Mouse (Mus musculus): Measurements from ENCODE around the gene Irgc1. TPM values are rescaled to one million over a fixed set of nuclear protein-coding genes. Genes with fewer than 3 reads are reported as not detected.
A peak's percentile ranks its signal among the peaks of the same experiment; 100 is the strongest.

Irgc1 gene
- total RNA-seq, 2 experiments from 2014 or later: 0.21 TPM; not detected in 1

DNA sequence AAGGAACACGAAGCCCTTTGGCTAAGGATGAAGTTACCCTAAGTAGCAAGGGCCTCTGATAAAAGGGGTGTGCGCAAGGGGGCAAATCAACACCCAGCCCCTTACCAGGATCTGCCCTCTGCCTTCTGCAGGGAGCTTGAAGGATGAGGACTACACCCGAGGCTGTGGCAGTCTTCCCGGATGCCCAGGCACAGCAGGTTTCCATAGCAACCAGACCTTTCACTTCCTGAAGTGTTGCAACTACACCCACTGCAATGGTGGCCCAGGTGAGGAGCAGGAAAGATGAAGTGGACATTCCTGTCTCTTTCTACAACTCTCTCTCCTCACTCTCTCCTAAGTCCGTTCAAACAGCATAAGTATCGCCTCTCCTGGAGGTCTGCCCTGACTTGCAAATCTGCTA lies 20.3 kb upstream of the Irgc1 start:
- DNase-seq: no peak

DNA sequence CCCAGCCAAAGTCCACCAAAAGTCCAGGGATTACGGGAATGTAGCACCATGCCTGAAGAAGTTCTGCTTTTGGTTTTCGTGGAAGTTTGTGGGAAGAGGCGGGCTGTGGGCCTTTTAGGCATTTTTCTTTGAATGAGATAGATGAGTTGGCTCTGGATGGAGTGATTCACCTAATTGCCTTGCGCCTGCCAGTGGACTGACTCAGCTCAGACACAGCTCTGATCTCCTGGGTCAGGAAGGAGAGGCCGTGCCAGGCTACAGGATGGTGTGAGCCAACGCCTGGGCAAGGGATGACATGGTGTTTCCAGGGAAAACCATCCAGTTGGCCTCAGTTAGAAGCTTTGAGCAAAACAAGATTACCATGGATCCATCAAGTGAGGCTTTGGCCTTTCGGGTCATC lies 18.3 kb upstream of the Irgc1 start:
- DNase-seq: peak; percentile 19

DNA sequence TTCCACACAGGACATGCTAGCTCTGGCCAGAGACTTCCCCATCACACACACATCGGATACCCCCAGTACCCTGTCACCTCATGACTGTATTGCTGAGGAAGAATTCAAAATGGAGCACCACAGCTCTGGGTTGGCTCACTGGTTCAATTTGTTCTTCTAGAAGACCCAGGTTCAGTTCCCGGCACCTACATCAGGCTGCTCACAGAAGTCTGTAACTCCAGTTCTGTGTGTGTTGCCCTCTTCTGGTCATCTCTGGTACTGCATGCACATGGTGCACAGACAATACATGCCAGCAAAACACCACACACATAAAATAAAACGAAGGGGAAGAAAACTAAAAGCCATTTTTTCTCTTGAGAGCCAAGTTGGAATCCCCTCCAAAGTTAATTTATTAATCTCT lies 17.0 kb upstream of the Irgc1 start:
- DNase-seq: peak; percentile 18

DNA sequence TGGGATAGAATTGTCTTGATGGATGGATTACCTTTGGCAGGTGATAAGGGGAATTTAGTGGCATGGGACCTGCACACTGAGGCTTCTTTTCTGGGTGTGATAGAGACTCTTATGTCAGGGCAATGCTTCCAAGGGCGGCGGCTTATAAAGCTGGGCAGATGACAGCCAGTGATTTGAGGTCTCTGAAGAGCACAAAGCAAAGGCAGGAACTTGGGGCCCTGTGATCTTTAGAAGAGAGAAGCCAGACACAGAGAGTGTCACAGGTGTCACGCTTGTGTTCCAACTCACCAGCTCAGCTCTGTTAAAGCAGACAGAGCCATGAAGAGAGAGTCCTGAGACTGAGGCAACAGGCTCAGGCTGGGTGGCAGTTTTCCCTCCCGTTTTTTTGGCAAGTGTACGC lies 15.8 kb upstream of the Irgc1 start:
- DNase-seq: no peak

DNA sequence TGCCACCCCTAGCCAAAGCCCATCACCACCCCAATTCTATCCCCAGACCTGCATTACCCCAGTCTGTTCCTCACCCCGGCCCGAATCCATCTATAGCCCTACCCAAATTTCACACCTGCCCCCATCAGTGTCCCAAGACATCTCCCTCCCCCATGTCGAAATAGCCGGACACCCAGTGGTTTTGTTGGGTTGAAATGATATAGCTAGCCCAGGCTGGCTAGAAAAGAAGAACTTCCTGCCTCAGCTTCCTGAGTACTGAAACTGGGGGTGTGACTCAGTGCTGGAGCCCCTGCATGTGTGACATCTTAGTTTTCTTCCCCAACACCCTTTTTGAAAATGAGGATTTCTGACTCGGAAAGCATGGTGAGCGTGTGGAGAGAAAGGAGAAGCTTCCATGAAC lies 14.7 kb upstream of the Irgc1 start:
- DNase-seq: no peak

DNA sequence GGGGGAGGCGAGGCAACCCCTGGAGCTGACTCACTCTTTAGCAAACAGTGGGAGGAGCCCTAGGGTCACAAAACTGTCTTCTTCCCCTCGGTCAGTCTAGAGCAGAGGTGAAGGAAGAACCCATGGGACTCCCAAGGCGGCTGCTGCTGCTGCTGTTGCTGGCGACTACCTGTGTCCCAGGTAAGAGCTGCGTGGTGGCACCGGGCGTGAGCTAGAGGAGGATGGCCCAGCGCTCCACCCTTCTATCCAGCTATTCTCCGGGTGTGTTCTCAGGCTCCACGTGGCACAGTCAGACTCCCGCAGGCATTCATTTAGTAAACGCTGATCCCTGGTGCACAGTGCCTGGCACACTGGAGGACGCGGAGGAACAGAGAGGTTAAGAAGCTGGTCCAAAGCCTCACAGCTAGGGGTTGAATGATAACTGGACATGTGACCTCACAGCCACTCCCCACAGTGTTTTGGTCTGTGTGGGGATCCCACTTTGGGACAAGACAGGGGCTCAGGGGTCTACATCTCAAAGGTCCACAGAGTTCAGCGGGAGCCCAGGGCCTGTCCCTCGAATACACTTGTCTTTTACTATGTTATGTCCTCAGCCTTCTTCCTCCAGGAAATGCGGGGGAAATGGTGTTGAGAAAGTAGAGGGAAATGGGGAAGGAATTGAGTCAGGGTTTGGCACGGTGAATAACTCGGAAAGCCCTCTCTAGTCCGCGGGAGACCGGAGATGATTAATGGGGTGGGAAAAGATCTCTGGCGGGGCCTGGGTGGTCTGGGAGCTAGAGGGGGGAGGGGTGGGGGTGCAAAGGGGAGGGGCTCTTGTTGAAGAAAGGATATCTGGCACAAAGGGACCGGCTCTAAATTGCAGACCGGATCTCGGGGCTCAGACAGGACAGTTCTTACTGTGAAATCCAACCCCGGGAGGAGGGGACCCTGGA lies 10.6 kb upstream of the Irgc1 start, which contains the start of gene Plaur:
Gene Plaur, plus strand, starts transcription at position 97 of the 932 bp plus-strand sequence.
- DNase-seq: no peak

DNA sequence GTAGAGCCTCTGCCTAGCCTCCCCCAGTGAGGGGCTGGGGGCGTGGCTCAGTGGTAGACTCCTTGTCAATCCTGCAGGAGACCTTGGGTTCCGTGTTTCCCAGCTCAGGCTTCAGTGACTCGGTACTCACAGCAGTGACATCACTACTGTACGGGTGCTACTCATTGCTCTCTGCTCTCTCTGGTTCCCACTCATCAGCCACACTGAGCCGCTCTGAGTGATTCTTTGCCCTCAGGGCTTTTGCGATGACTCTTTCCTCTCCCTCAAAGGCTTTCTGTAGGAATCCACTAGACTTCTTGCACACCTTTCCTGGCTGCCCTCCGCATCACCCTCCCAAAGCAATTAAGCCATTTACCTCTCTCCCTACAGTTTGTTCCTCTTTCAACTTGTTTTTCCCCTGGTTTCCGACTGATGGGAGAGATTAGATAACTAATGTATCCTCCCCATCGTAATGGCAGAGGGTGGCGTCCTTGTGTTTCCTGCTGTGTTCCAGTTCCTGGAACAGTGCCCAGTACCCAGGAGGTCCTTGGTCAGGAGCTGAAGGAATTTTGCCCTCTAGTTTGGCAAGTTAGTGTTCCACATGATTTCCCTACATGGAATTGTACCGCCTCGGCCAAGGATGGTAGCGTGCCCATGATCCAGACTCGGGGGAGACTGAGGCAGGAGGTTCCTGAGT lies 9.4 kb upstream of the Irgc1 start:
- DNase-seq: no peak

DNA sequence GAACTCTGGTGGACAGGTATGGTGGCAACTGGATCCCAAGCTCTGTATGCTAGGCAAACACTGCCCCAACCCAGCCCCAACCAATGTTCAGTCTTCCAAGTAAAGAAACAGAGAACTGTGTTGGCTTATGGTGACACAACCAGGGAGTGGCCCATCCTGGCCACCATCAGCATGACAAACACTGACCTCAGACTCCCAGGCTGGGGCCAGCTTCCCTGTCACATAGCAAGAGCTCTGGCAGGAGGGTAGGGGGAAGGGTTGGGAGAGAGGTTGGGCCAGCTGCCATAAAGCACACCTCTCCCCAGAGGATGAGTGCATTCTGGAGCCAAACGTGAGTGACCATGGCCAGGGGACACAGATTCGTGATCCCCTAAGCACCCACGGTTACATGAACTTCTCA lies 7.7 kb upstream of the Irgc1 start:
- DNase-seq: peak; percentile 21

DNA sequence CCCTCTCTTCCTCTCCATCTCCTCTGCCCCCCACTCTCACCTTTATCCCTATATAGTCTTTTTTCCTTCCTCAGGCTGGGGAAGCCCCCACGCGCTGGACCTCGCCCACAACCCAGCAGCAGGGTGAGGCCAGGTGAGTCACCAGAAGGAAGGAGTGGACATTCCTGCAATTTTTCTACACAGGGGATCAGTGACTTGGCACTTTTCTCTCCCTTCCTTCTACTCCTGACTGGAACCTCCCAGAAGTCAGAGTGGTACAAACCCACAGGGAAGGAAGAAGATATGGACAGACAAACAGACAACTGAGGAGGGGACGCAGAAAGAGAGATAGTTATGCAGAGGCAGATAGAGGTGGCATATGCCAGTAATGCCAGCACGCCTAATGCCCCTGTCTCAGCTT lies 7.3 kb upstream of the Irgc1 start:
- no peak for DNase-seq

DNA sequence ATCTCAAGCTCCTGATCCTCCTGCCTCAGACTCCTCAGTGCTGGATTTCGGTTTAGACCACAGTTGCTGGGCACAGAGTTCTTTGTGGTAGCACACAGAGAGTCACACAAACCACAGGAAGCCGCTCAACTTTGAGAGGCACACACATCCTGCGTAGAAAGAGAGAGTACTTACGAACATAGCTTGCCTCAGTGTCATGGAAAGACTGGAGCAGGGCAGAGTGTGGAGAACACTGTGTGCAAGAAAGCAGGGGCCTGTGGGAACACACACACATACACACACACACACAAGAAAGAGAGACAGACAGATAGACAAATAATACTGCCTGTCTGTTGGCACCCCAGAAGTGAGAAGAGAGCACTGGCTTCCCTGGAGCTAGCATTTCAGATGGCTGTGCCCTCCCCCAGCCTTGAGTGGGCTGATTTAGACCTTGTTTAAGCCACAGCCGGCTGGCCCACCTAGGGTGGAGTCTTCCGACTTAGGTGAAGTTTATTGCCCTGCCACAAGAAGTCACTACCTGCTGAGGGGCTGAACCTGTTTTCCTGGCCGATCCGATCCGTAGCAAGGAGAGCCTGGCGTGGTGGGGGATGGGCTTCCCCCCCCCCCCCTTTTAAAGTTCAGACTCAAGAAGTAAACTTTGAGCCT lies 5.8 kb upstream of the Irgc1 start:
- no peak for DNase-seq

DNA sequence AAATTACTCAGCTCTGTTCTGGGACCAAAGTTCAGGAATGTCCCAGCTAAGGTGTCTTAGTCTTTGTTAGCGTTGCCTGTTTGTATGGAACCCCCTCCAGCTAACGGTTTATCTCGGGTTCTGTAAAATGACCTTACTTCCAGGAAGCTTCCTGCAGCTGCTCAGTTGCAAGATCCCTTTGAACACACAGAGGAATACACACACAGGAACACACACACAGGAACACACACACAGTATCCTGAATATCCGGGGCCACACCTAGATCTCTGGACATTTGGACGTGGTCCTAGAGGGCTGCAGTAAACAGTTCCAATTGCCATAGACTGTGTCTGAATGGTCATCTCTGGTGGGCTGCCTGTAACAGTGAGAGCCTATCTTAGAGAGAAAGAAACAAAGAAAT lies 3.6 kb upstream of the Irgc1 start:
- DNase-seq: no peak

DNA sequence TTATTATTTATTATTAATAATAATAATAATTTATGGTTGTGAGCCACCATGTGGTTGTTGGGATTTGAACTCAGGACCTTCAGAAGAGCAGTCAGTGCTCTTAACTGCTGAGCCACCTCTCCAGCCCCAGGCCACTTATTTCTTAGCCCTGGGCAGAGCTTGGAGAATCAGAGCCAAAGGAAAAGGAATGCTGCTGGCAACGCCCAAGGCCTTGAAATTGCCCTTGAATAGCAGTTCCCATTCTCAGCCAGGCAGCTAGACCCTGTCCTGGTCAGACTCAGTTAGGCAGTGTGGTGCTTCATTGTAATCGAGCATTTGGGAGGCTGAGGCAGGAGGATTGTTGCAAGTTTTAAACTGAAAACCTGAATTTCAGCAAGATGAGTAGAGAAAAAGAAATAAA lies 2.1 kb upstream of the Irgc1 start:
- no peak for DNase-seq

DNA sequence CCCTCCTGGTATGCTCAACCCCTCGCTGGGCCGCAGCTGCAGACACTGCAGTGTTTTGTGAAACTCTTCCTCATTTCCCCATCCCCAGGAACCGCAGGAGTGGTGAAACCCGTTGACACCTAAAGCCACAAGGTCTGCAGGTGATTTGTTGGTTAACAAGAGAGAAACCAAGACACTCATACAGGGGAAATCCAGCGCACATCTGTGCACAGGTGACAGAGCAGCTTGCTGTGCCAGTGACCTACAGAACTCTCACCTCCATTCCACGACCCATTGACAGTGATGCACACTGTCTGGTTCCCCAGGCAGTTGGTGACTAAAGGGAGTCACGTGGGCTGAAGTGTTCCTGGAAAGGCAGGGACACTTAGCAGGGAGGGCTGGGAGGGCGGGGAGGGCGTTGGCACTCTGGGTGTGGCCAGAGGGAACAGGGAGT lies 1.5 kb downstream of the Irgc1 start:
- no peak for DNase-seq

DNA sequence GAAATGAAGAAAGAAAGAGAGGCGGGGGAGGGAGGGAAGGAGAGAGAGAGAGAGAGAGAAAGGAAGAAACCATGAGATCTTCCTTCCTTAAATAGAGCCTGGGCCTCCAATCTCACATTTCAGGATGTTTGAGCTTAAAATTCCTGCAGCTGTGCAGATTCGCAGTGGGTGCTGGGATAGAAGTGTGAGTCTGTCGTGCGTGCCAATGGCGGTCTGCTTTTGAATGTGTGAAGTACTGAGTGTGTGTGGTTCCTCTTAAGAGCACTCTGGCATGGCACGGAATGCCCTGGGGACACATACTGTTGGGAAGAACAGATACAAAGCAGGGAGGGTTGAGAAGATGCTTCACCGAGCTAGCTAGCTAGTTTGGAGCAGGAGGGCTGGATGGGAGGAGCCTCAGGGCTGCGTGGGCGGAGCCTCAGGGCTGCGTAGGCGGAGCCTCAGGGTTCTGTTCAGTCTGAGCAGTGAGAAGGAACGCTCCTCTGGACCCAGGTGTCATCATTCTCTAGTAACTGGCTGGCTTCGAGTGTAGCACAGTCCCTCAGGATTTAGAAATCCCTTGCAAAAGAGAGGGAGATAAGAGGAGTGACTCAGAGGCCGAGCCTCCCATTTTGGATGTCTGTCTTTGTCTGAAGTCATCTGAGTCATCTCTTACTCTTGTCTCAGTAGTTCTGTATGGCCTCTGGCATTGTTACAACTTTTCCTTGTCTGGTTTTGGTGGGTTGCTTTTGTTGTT lies 3.1 kb downstream of the Irgc1 start:
- no peak for DNase-seq

DNA sequence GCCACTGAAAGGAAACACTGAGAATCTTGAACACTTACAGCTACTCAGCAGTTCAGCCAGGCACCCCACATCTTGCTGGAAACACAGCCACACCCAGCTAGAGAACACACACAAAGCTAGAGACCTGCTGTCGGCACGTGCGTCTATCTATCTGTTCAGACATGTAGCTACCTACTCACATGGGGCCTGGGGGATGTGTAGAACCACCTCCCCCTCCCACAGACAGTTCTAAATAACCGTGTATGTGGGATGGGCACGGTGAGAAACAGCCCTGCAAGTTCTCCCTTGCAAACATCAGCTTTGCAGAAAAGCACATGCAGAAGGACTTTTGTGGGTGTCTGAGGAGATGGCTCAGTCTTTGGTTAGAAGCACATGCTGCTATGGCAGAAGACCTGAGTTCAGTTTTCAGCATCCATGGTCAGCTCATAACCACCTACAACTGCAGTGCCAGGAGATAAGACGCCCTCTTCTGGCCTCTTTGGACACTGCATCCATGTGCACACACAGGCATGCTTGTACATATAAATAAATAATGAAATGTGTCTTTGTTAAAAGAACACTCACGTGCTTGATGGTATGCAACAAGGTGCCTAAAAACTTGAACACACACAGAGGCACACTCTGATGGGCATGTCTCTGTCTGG lies 5.3 kb downstream of the Irgc1 start:
- no peak for DNase-seq

DNA sequence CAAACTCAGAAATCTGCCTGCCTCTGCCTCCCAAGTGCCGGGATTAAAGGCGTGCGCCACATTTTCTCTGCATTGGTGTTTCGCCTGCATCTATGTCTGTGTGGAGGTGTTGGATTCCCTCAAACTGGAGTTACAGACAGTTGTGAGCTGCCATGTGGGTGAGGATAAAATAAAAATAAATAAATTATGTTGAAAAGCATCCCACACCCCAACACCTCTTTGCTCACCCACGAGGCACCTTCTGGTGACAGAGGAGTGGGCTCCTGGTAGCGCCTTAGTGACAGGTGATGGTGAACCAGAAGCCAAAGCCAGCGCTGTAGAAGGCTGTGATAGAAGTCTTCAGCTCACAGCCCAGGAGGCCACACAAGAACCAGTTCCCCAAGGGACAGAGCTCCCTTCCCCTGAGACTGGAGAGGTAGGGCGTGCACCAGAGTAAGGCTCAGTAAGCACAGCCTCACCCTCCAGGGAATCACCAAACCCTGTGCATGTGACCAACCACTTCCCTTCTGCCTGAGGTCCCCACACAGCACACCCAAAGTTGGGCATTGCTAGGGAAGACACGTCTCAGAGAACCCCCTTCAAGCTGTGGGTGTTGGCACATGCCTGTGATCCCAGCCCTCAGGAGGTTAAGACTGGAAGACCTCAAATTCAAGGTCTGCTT lies 6.7 kb downstream of the Irgc1 start:
- no peak for DNase-seq

DNA sequence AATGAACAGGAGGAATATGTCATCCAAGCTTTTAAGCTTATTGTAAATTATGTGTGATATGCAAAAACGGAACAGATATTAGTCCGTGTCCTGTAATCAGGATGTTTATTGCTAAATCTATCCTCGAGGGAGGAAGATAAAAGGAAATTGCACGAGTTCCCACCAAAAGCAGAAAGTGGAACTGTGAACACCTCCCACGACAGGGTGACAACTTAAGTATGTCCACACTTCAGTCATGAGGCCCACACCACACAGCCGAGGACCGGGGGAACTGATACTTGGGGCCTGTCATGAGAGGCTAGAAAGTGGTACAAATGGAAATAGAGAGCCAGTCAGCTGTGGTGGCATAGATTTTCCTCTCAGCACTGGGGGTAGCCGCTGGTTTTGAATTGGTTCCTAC lies 9.8 kb downstream of the Irgc1 start:
- no peak for DNase-seq

DNA sequence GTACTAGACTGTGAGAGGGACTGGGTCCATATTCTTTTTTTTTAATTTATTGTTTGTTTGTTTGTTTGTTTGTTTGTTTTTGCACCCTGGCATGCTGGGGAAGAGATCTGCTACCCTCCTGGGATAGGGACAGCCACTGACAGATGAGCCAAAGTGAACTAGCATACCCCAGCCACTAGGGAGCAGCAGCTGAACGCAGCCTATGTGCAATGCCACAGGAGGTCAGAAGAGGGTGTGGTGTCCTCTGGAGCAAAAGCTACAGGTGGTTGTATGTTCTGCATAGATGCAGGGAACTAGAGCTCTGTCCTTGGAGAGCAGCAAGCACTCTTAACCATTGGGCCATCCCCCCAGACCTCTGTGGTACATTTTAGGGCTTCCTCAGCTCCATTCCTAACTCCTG lies 10.3 kb downstream of the Irgc1 start:
- DNase-seq: peak; percentile 61

DNA sequence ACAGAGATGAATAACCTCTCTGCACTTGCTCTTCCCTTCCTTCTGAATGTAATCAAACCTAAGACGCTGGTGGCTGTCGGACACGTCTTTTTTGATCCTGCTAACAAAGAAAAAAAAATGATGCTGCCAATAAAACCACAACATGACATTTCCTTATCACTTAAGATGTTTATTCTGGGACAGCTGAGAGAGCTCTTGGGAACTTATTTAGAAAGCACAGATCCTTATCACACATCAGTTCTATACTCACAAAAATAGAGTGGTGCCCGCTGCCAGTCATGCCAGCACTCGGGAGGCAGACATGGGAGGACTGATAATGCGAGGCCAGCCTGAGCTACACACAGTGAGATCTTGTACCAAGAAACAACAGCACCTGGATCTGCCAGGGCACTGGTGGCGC lies 12.2 kb downstream of the Irgc1 start:
- no peak for DNase-seq

DNA sequence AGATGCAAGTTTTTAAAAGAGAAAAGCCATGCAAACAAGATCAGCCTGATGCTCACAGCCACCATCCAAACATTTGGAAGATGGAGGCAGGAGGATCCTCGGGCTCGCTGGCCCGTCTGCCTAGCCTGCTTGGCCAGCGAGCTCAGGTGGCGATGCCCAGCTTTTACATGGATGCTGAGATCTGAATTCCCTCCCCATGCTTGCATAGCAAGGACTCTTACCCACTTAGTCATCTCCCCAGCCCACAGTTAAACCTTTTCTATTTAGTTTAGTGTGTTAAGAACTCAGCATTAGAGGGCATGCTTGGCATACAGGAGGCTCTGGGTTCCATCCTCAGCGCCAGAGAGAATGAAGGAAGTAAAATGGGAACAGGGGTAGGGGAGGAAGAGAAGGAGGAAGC lies 12.9 kb downstream of the Irgc1 start:
- no peak for DNase-seq

DNA sequence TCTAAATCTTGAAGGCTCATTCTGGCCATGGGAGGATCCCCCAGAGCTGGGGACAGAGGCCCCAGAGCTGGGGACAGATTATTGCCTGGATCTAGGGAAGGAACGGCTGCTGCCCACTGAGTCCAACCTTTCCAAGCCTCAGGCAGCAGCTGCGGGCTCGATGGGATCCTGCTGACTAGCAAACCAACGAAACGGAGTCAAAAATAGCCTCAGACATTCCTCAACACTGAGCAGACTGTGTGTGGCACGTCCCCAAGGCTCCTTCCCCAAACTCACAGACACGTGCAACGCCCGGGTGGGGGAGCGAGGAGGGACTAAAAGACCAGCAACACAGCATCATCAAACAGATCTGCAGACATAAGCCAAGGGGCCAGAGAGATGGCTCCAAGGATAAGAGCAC lies 14.1 kb downstream of the Irgc1 start:
- peak; percentile 59 for DNase-seq

Data from gastrocnemius, postnatal 10 days (tissue).